Mouse (Mus musculus) heart, embryonic 13.5 days (tissue): ENCODE data around the gene Fmn2. TPM values are rescaled to one million over a fixed set of nuclear protein-coding genes. Genes with fewer than 3 reads are reported as not detected.

ENCODE experiments used
- ATAC-seq: fragments of 200-750 bp; cut with Nextera tagmentation; 2 replicates; pipeline ENCODE4 v1.8.0; 2017; ENCODE audit warnings: moderate TSS enrichment; ENCODE audit not compliant: insufficient number of reproducible peaks, low FRiP score, low TSS enrichment; ENCODE audit errors: extremely low read depth
- H3K27ac ChIP-seq: fragments of 300-500 bp; sonication (generic); replicated peaks from 2 replicates; pipeline ENCODE4 v1.5.1; 2015; ENCODE audit warnings: moderate library complexity, mild to moderate bottlenecking, inconsistent platforms
- H3K27me3 ChIP-seq: fragments of 300-500 bp; sonication (generic); replicated peaks from 2 replicates; pipeline ENCODE4 v1.6.1; 2015; ENCODE audit warnings: mild to moderate bottlenecking, inconsistent platforms
- H3K36me3 ChIP-seq: fragments of 300-500 bp; sonication (generic); 2 replicates; pipeline ENCODE4 v1.6.1; 2015; ENCODE audit warnings: mild to moderate bottlenecking, inconsistent platforms
- H3K4me1 ChIP-seq: fragments of 300-500 bp; sonication (generic); 2 replicates; pipeline ENCODE4 v1.6.1; 2015; ENCODE audit warnings: inconsistent platforms
- H3K4me2 ChIP-seq: fragments of 300-500 bp; sonication (generic); 2 replicates; pipeline ENCODE4 v1.6.1; 2015; ENCODE audit warnings: inconsistent platforms, mild to moderate bottlenecking, moderate library complexity
- H3K4me3 ChIP-seq: fragments of 300-500 bp; sonication (generic); 2 replicates; pipeline ENCODE4 v1.5.1; 2015; ENCODE audit warnings: moderate library complexity, mild to moderate bottlenecking, inconsistent platforms
- H3K9ac ChIP-seq: fragments of 300-500 bp; sonication (generic); 2 replicates; pipeline ENCODE4 v1.6.1; 2015; ENCODE audit warnings: inconsistent platforms, mild to moderate bottlenecking, moderate library complexity
- H3K9me3 ChIP-seq: fragments of 300-500 bp; sonication (generic); 2 replicates; pipeline ENCODE4 v1.6.1; 2016; ENCODE audit warnings: inconsistent platforms
- WGBS: fragments of 180-500 bp; shearing (Covaris S2); methylation state at CpG from one replicate; pipeline ENCODE4 v1.1.7; 2015; ENCODE audit warnings: mixed read lengths; 5-methylcytosine and 5-hydroxymethylcytosine counted together
- polyA plus RNA-seq: library from polyadenylated mRNA; unstranded; fragments of >200 nt; fragmentation: Nextera tagmentation; extraction: Ambion mirVana; gene quantifications from 2 replicates; pipeline ENCODE4 v1.2.1, GENCODE M21; 2015

Fmn2 gene
- polyA plus RNA-seq, 1 experiment from 2014 or later = 0.39 TPM

GRCm38 (mm10) chr1:174670846-174671245, 169.2 kb downstream of the Fmn2 start:
- no peak for ATAC-seq
- WGBS = 85% methylated on average over 8 of the region's 8 CpGs
- Histone ChIP-seq H3K4me2 (no peak overlapping the region), H3K9ac (no peak overlapping the region), H3K27ac (no peak overlapping the region), H3K4me1 (no peaks in the 10 kb centered on the region), H3K4me3 (no peak overlapping the region), H3K9me3 (no peaks in the 10 kb centered on the region), H3K27me3 (no peaks in the 10 kb centered on the region), H3K36me3 (no peaks in the 10 kb centered on the region)

DNA sequence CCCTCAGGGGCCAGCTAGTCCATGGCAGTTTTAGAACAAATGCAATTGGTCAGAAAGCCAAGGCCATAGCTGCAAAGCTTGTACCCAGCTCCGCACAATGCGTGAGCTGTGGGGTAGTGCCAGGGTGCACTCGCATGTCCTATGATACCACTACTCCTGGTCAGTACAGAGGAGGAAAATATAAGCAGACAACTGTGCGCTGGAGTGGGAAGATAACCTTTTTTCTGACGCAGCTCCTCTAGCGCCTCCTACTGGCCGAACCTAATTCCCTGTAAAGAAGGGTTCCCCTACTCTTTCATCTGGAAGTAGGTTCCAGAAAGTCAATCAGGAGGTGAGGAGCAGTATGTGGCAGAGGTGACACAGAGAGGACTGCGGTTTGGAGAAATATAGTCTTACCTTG, 173.0 kb downstream of the Fmn2 start:
- Histone ChIP-seq H3K9me3 (no peaks in the 10 kb centered on the region), H3K27ac (no peak overlapping the region), H3K4me3 (no peak overlapping the region), H3K4me1 (peaks cover 6% of the 10 kb centered on the region), H3K4me2 (no peak overlapping the region), H3K9ac (no peak overlapping the region), H3K27me3 (no peaks in the 10 kb centered on the region), H3K36me3 (no peaks in the 10 kb centered on the region)
- ATAC-seq = no peak
- 53% methylated on average over 8 of the region's 8 CpGs for WGBS

DNA sequence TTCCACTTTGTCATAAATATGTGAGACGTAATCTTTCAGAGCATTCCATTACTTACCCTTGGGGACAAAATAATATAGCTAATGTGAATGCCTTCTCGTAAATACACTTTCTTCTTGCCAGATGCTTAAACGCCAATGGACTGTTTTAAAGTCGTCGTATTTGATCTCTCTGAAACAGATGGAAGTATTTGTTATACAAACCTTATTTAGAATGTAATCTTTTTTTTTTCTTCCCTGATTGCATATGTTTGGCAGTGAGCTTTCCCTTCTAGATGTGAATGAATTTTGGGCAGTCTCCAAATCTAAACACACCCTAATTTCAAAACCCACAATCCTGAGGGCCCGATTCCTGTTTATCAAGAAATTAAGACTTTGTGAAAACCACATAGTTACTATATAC, 173.7 kb downstream of the Fmn2 start:
- H3K27me3 ChIP-seq = no peaks in the 10 kb centered on the region
- H3K4me3 ChIP-seq = no peak overlapping the region
- ATAC-seq = no peak
- H3K36me3 ChIP-seq = no peaks in the 10 kb centered on the region
- H3K4me2 ChIP-seq = no peak overlapping the region
- H3K9me3 ChIP-seq = no peaks in the 10 kb centered on the region
- H3K9ac ChIP-seq = no peak overlapping the region
- H3K4me1 ChIP-seq = peaks cover 6% of the 10 kb centered on the region
- H3K27ac ChIP-seq = no peak overlapping the region
- 80% methylated on average over 6 of the region's 6 CpGs for WGBS

GRCm38 (mm10) chr1:174676187-174676586, 174.6 kb downstream of the Fmn2 start:
- Histone ChIP-seq H3K4me2 (no peak overlapping the region), H3K9ac (no peak overlapping the region), H3K4me3 (no peak overlapping the region), H3K27ac (no peak overlapping the region), H3K4me1 (peaks cover 6% of the 10 kb centered on the region), H3K9me3 (no peaks in the 10 kb centered on the region), H3K27me3 (no peaks in the 10 kb centered on the region), H3K36me3 (no peaks in the 10 kb centered on the region)
- WGBS = 71% methylated on average over 3 of the region's 3 CpGs
- no peak for ATAC-seq

GRCm38 (mm10) chr1:174677211-174677610, 175.6 kb downstream of the Fmn2 start:
- WGBS = 32% methylated on average over 4 of the region's 4 CpGs
- H3K9ac ChIP-seq = no peak overlapping the region
- no peaks in the 10 kb centered on the region for H3K27me3 ChIP-seq
- H3K9me3 ChIP-seq = no peaks in the 10 kb centered on the region
- peaks cover 6% of the 10 kb centered on the region for H3K4me1 ChIP-seq
- H3K27ac ChIP-seq = no peak overlapping the region
- H3K4me2 ChIP-seq = no peak overlapping the region
- no peak for ATAC-seq
- no peak overlapping the region for H3K4me3 ChIP-seq
- no peaks in the 10 kb centered on the region for H3K36me3 ChIP-seq

DNA sequence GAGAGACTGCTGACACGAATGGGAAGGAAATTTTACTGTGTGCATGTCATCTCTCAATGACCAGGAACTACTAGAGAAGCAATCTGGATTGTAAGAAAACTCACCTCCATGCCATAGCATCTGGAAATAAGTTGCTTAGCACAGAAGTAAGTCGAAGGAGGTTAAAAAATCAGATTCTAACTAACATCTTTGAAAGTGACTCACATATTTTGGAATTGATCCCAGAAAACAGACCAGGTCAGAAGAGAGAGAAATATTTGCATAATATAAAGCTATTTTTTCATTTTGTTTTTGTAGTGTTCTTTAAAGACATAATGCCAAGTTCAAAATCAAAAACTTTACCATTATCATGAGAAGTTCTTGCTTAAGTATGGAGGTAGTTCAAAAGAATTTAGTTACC, 187.7 kb downstream of the Fmn2 start:
- H3K9ac ChIP-seq = no peak overlapping the region
- no peak overlapping the region for H3K4me2 ChIP-seq
- no peak for ATAC-seq
- H3K4me3 ChIP-seq = no peak overlapping the region
- WGBS = 58% methylated on average over 2 of the region's 2 CpGs
- no peaks in the 10 kb centered on the region for H3K27me3 ChIP-seq
- H3K9me3 ChIP-seq = no peaks in the 10 kb centered on the region
- no peaks in the 10 kb centered on the region for H3K4me1 ChIP-seq
- H3K27ac ChIP-seq = no peak overlapping the region
- no peaks in the 10 kb centered on the region for H3K36me3 ChIP-seq

DNA sequence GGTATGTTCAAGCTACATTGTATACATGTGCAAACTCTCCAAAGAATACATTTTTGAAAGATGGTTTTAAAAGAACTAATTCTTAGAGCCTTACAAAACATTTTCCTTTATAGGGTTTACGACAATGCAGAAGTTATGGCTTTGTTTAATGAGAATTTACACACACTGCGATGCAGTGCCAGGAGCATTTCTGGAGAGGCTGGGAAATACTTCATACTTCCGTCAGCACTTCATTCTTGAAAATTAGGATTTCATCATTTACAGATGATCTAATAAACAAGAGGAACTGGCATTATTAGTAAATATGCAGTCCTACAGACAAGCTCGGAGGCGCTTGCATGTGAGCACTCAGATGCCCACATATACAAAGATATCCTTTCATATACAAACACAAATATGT, 199.2 kb downstream of the Fmn2 start:
- Histone ChIP-seq H3K9me3 (no peaks in the 10 kb centered on the region), H3K4me2 (no peak overlapping the region)
- WGBS = 86% methylated on average over 5 of the region's 5 CpGs

GRCm38 (mm10) chr1:174701835-174702234, 200.2 kb downstream of the Fmn2 start:
- Histone ChIP-seq H3K36me3 (no peaks in the 10 kb centered on the region), H3K27me3 (no peaks in the 10 kb centered on the region), H3K9me3 (no peaks in the 10 kb centered on the region), H3K4me3 (no peak overlapping the region), H3K27ac (no peak overlapping the region), H3K9ac (no peak overlapping the region), H3K4me1 (no peaks in the 10 kb centered on the region), H3K4me2 (no peak overlapping the region)
- ATAC-seq = no peak
- 84% methylated on average over 5 of the region's 5 CpGs for WGBS

More for the DNA sequence above, 199.2 kb downstream of the Fmn2 start:
- no peaks in the 10 kb centered on the region for H3K36me3 ChIP-seq
- no peak overlapping the region for H3K4me3 ChIP-seq
- no peak for ATAC-seq
- no peaks in the 10 kb centered on the region for H3K4me1 ChIP-seq
- no peak overlapping the region for H3K27ac ChIP-seq
- no peaks in the 10 kb centered on the region for H3K27me3 ChIP-seq
- H3K9ac ChIP-seq = no peak overlapping the region

DNA sequence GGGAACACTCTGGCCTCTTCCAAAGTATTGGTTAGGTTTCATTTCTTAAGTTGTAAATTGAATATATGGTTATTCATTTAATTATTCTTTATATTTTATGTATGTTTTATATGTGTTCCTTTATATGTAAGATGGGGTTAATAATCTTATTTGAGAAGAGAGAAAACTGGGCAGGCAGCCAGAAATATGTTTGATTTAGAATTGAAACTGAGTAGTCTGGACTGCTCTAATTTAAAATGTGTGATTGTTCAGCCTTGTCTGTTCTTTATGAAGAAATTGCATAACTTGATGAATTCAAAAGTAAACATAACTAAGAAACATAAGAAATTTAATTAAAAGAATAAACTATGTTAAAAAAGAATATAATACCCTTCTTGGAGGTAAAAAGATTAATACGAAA, 202.3 kb downstream of the Fmn2 start:
- Histone ChIP-seq H3K4me3 (no peak overlapping the region), H3K4me1 (no peaks in the 10 kb centered on the region), H3K4me2 (no peak overlapping the region), H3K9me3 (no peaks in the 10 kb centered on the region), H3K27me3 (no peaks in the 10 kb centered on the region), H3K36me3 (no peaks in the 10 kb centered on the region), H3K9ac (no peak overlapping the region), H3K27ac (no peak overlapping the region)
- 85% methylated on average over 1 of the region's 1 CpGs for WGBS
- no peak for ATAC-seq

- H3K27ac ChIP-seq = no peak overlapping the region
- WGBS = 83% methylated on average over 12 of the region's 12 CpGs
- H3K4me3 ChIP-seq = no peak overlapping the region
- no peaks in the 10 kb centered on the region for H3K9me3 ChIP-seq
- no peaks in the 10 kb centered on the region for H3K36me3 ChIP-seq
- H3K9ac ChIP-seq = no peak overlapping the region
- H3K4me1 ChIP-seq = no peaks in the 10 kb centered on the region
- ATAC-seq = no peak
- H3K27me3 ChIP-seq = no peaks in the 10 kb centered on the region
- no peak overlapping the region for H3K4me2 ChIP-seq
Observed at GRCm38 (mm10) chr1:174719729-174720458, 218.3 kb downstream of the Fmn2 start.

DNA sequence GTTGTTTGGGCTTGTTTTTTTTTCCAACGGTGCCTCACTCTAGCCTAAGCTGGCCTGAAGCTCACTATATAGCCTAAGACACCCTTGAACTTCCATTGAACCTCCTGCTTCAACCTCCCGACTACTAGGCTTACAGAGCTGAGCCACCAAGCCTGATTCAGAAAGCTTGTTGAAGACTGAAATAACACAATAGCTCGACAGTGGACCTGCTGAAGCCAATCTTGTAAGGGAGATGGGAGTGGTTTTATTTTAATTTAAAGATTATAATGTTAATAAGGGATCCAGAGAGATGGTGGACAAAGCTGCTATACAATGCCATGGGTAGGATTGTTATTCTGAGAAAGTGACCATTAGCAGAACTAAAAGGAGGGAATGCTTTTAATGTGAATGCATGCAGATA, 227.1 kb downstream of the Fmn2 start:
- no peak for ATAC-seq
- no peaks in the 10 kb centered on the region for H3K27me3 ChIP-seq
- 71% methylated on average over 3 of the region's 3 CpGs for WGBS

DNA sequence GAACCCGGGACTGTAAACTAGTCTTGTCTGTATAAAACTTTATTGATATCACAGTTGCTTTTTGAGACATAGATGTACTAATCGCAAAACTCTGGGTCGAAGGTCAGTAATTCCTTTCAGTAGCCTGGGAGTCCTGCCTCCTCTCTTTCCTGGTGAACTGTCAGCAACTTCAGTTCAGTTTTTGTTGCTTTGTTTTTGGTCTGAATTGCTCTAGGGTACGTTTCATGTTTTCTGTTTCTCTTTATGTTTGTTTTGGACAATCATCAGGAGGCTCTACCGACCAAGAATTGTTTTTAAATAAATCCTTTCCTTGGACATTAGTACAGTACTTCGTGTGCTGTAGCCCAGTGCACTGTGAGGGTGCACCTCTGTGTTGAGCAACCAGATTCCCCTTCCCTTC, 231.1 kb downstream of the Fmn2 start:
- 60% methylated on average over 6 of the region's 6 CpGs for WGBS
- no peaks in the 10 kb centered on the region for H3K27me3 ChIP-seq
- H3K4me1 ChIP-seq = no peaks in the 10 kb centered on the region
- no peaks in the 10 kb centered on the region for H3K36me3 ChIP-seq
- no peak overlapping the region for H3K9ac ChIP-seq
- no peaks in the 10 kb centered on the region for H3K9me3 ChIP-seq
- ATAC-seq = no peak
- H3K4me3 ChIP-seq = no peak overlapping the region
- no peak overlapping the region for H3K27ac ChIP-seq
- H3K4me2 ChIP-seq = no peak overlapping the region

More for the DNA sequence above, 227.1 kb downstream of the Fmn2 start:
- H3K27ac ChIP-seq = no peak overlapping the region
- H3K9me3 ChIP-seq = no peaks in the 10 kb centered on the region
- no peaks in the 10 kb centered on the region for H3K4me1 ChIP-seq
- no peaks in the 10 kb centered on the region for H3K36me3 ChIP-seq
- H3K4me2 ChIP-seq = no peak overlapping the region
- no peak overlapping the region for H3K4me3 ChIP-seq
- H3K9ac ChIP-seq = no peak overlapping the region
